Mouse (Mus musculus): ENCODE measurements around the gene Myo7a.

DNA sequence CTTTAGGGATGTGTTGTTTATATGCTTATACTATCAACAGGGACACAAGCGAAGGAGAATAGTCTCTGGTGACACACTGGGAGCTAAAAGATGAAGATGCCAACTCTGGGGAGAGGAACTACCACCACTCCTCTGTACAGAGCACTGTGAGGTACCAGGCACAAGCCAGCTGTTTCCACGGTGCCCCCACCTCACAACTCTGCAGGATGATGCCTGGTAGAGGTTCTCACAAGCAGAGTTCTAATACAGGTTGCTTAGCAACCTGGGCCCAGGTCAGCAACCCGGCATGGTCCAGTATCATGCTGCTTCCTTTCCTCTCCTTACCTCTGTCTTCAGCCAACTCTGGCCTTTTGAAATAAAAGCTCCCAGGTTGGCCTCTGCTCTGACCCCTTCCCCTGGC, 18.3 kb upstream of the Myo7a start:
- TF ChIP-seq POLR2A (IDR thresholded peaks at IDR 0.05; ENCODE audit: insufficient read depth, low read depth, low read length): no peak
- TF ChIP-seq CTCF (IDR thresholded peaks at IDR 0.05; ENCODE audit: insufficient read depth, low read depth, low read length): no peak
